Mouse (Mus musculus) intestine, postnatal 0 days (tissue): ENCODE data around the gene Tpst2. TPM values are rescaled to one million over a fixed set of nuclear protein-coding genes. Genes with fewer than 3 reads are reported as not detected.

Source experiments
- ATAC-seq: fragments of 200-750 bp; cut with Nextera tagmentation; 2 replicates; pipeline ENCODE4 v1.8.0; 2017; ENCODE audit warnings: mild to moderate bottlenecking, moderate TSS enrichment, moderate library complexity
- H3K27ac ChIP-seq: fragments of 300-500 bp; sonication (generic); 2 replicates; pipeline ENCODE4 v1.5.1; 2014; ENCODE audit warnings: mild to moderate bottlenecking, low read depth, low read length, moderate library complexity
- H3K27me3 ChIP-seq: fragments of 300-500 bp; sonication (generic); replicated peaks from 2 replicates; pipeline ENCODE4 v1.6.1; 2014; ENCODE audit warnings: low read length, mixed read lengths; ENCODE audit not compliant: control insufficient read depth, insufficient read depth
- H3K36me3 ChIP-seq: fragments of 300-500 bp; sonication (generic); 2 replicates; pipeline ENCODE4 v1.6.1; 2014; ENCODE audit warnings: mild to moderate bottlenecking, moderate library complexity; ENCODE audit not compliant: control insufficient read depth, insufficient read depth
- H3K4me1 ChIP-seq: fragments of 300-500 bp; sonication (generic); replicated peaks from 2 replicates; pipeline ENCODE4 v1.6.1; 2014; ENCODE audit warnings: antibody characterized with exemption, low read length, mixed read lengths; ENCODE audit not compliant: control insufficient read depth, insufficient read depth
- H3K4me2 ChIP-seq: fragments of 300-500 bp; sonication (generic); replicated peaks from 2 replicates; pipeline ENCODE4 v1.6.1; 2014; ENCODE audit warnings: low read depth, mild to moderate bottlenecking, moderate library complexity
- H3K4me3 ChIP-seq: fragments of 300-500 bp; sonication (generic); 2 replicates; pipeline ENCODE4 v1.5.1; 2014; ENCODE audit warnings: low read depth, low read length
- H3K9ac ChIP-seq: fragments of 300-500 bp; sonication (generic); 2 replicates; pipeline ENCODE4 v1.6.1; 2014; ENCODE audit warnings: mild to moderate bottlenecking, low read depth, low read length
- H3K9me3 ChIP-seq: fragments of 300-500 bp; sonication (generic); 2 replicates; pipeline ENCODE4 v1.6.1; 2016; ENCODE audit warnings: mixed run types; ENCODE audit not compliant: control insufficient read depth
- CTCF ChIP-seq: sonication (generic); IDR thresholded peaks from 2 replicates; pipeline ENCODE4 v1.5.1; 2016; ENCODE audit warnings: low read depth, mild to moderate bottlenecking, control low read depth, antibody characterized with exemption, moderate library complexity
- WGBS: fragments of 180-500 bp; shearing (Covaris S2); extraction: QIAGEN DNeasy Blood & Tissue Kit; methylation state at CpG from one replicate; pipeline ENCODE4 v1.1.7; 2014; 5-methylcytosine and 5-hydroxymethylcytosine counted together
- polyA plus RNA-seq: library from polyadenylated mRNA; unstranded; fragments of >200 nt; fragmentation: Nextera tagmentation; extraction: Ambion mirVana; gene quantifications from 2 replicates; pipeline ENCODE4 v1.2.1, GENCODE M21; 2015

Tpst2 gene
- polyA plus RNA-seq, 1 experiment from 2014 or later, result 45.3 TPM

GRCm38 (mm10) chr5:112296404-112297181, 20.1 kb downstream of the Tpst2 start:
- Histone ChIP-seq H3K4me2 (no peak overlapping the region), H3K9ac (no peak overlapping the region), H3K4me1 (peaks cover 6% of the 10 kb centered on the region), H3K4me3 (no peak overlapping the region), H3K9me3 (no peaks in the 10 kb centered on the region), H3K36me3 (no peaks in the 10 kb centered on the region), H3K27ac (no peak overlapping the region), H3K27me3 (no peaks in the 10 kb centered on the region)
- 42% methylated on average over 6 of the region's 6 CpGs for WGBS
- ATAC-seq, result peak; percentile 41
- TF ChIP-seq CTCF, result no peak

GRCm38 (mm10) chr5:112297257-112297656, 20.8 kb downstream of the Tpst2 start:
- Histone ChIP-seq H3K4me3 (no peak overlapping the region), H3K27me3 (no peaks in the 10 kb centered on the region), H3K4me1 (peaks cover 6% of the 10 kb centered on the region), H3K9ac (no peak overlapping the region), H3K27ac (no peak overlapping the region), H3K36me3 (no peaks in the 10 kb centered on the region), H3K4me2 (no peak overlapping the region), H3K9me3 (no peaks in the 10 kb centered on the region)
- WGBS, result 81% methylated on average over 2 of the region's 2 CpGs
- no peak for TF ChIP-seq CTCF
- ATAC-seq, result no peak

- ATAC-seq, result peak; percentile 52
- H3K27me3 ChIP-seq, result no peaks in the 10 kb centered on the region
- H3K9ac ChIP-seq, result no peak overlapping the region
- 81% methylated on average over 12 of the region's 12 CpGs for WGBS
- no peak overlapping the region for H3K4me2 ChIP-seq
- H3K4me3 ChIP-seq, result no peak overlapping the region
- H3K9me3 ChIP-seq, result no peaks in the 10 kb centered on the region
- no peak for TF ChIP-seq CTCF
- H3K36me3 ChIP-seq, result no peaks in the 10 kb centered on the region
- H3K27ac ChIP-seq, result peak overlapping the region; percentile 11; the same call in 1 of the 2 replicates
- H3K4me1 ChIP-seq, result peaks cover 6% of the 10 kb centered on the region
These were observed 21.9 kb downstream of the Tpst2 start for GRCm38 (mm10) chr5:112298226-112298988.

- Histone ChIP-seq H3K4me2 (no peak overlapping the region), H3K36me3 (no peaks in the 10 kb centered on the region), H3K27me3 (no peaks in the 10 kb centered on the region), H3K27ac (no peak overlapping the region), H3K4me1 (peaks cover 6% of the 10 kb centered on the region), H3K9ac (no peak overlapping the region), H3K4me3 (no peak overlapping the region), H3K9me3 (no peaks in the 10 kb centered on the region)
- WGBS, result 74% methylated on average over 4 of the region's 4 CpGs
- no peak for ATAC-seq
- TF ChIP-seq CTCF, result no peak
These were observed 22.9 kb downstream of the Tpst2 start for GRCm38 (mm10) chr5:112299399-112299798.

- H3K4me2 ChIP-seq, result no peak overlapping the region
- WGBS, result 78% methylated on average over 2 of the region's 2 CpGs
- ATAC-seq, result no peak
- no peaks in the 10 kb centered on the region for H3K9me3 ChIP-seq
- H3K36me3 ChIP-seq, result peaks cover 6% of the 10 kb centered on the region; the same call in 1 of the 2 replicates
- no peak for TF ChIP-seq CTCF
- H3K4me1 ChIP-seq, result peaks cover 6% of the 10 kb centered on the region; the same call in 1 of the 2 replicates
- no peak overlapping the region for H3K4me3 ChIP-seq
- H3K27me3 ChIP-seq, result no peaks in the 10 kb centered on the region
- no peak overlapping the region for H3K27ac ChIP-seq
- H3K9ac ChIP-seq, result no peak overlapping the region
These were observed 23.6 kb downstream of the Tpst2 start for GRCm38 (mm10) chr5:112300112-112300511.

DNA sequence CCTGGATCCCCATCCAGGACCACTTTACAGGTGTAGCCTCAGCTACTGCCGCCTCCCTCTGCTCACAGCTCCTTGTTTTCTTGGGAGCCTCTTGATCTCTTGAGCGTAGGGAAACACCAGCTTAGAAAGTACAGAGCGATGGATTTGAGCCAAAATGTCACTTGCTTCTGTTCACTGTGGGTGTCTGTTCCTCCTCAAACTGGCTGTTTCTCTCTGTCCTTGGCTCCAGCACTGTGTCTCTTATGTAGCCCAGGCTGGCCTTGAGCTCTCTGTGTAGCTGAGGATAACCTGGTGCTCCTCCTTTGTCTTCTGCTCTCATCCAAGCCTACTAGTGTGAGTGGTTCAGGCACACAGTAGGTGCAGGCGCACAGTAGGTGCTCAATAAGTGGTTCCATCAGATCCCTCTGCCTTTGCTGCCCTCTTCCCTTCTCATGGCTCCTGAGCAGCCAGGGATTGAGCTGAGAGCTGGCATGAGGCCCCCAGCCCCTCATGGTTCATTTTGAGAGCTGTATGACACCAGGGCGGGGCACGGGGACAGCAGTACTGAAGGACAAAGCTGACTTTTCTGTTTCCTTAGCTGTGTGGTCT, 24.3 kb downstream of the Tpst2 start:
- H3K27me3 ChIP-seq, result no peaks in the 10 kb centered on the region
- no peak overlapping the region for H3K27ac ChIP-seq
- no peak for ATAC-seq
- 83% methylated on average over 6 of the region's 6 CpGs for WGBS
- peaks cover 8% of the 10 kb centered on the region; the same call in 1 of the 2 replicates for H3K36me3 ChIP-seq
- no peak for TF ChIP-seq CTCF
- peaks cover 6% of the 10 kb centered on the region; the same call in 1 of the 2 replicates for H3K4me1 ChIP-seq
- no peak overlapping the region for H3K4me3 ChIP-seq
- H3K4me2 ChIP-seq, result no peak overlapping the region
- no peak overlapping the region for H3K9ac ChIP-seq
- H3K9me3 ChIP-seq, result no peaks in the 10 kb centered on the region
